In the genomic region with DNA sequence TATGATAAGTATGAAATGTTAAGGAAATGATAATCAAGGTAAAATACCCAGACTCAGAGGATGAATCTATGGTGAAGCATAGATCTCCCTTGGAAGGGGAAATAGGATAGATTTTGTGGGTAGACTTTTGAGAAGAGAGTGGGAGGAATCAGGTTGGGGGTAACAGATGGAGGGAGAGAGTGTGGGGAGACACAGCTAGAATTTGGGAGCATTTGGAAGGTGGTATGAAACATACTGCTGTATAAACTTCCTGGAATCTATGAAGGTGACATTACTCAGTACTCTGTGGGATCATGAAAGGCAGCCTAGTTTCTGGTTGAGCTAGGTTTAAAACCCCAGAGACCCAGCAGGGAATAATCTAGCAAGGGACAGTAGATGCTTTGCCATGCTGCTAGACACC, we compare ENCODE assay signal across 23 mouse cellular contexts.
"Had no signal": no experiment of that assay in that cellular context is flagged by ENCODE, and none has a peak within 500 bp of the region (broad histone marks: within the 10 kb centered on the region; RNA-seq: fewer than 3 reads in every experiment).

No protein-coding gene starts in this region.

- H3K4me2 ChIP-seq: kidney, embryonic 15.5 days; limb, embryonic 13.5 days; liver, embryonic 12.5 days; liver, embryonic 15.5 days; lung, embryonic 15.5 days; midbrain, embryonic 13.5 days; stomach, embryonic 15.5 days had no signal

- ATAC-seq: intestine, postnatal 0 days; liver, embryonic 12.5 days had no signal

- DNase-seq: kidney, adult 2 months; kidney, postnatal 10 days; kidney, postnatal 36 days; layer of hippocampus, postnatal 36 days; liver; lung, adult 18-20 months; lung, postnatal 10 days; lung, postnatal 36 days; right cerebral cortex, postnatal 25 days; spleen, adult 18-20 months; thymus, adult 18-20 months; thymus, postnatal 36 days had no signal

- H3K27me3 ChIP-seq: kidney, embryonic 15.5 days; limb, embryonic 13.5 days; liver, embryonic 12.5 days; liver, embryonic 15.5 days; lung, embryonic 15.5 days; megakaryocyte, embryonic 14.5 days; midbrain, embryonic 13.5 days; stomach, embryonic 15.5 days had no signal

- H3K4me1 ChIP-seq: kidney, embryonic 15.5 days; limb, embryonic 10.5 days; limb, embryonic 13.5 days; liver, embryonic 12.5 days; liver, embryonic 15.5 days; lung, embryonic 15.5 days; midbrain, embryonic 10.5 days; midbrain, embryonic 13.5 days; stomach, embryonic 15.5 days had no signal

- H3K27ac ChIP-seq: kidney, embryonic 15.5 days; limb, embryonic 10.5 days; limb, embryonic 13.5 days; liver, embryonic 12.5 days; liver, embryonic 15.5 days; lung, embryonic 15.5 days; midbrain, embryonic 10.5 days; midbrain, embryonic 13.5 days; stomach, embryonic 15.5 days had no signal

- H3K36me3 ChIP-seq: kidney, embryonic 15.5 days; limb, embryonic 10.5 days; limb, embryonic 13.5 days; liver, embryonic 12.5 days; liver, embryonic 15.5 days; lung, embryonic 15.5 days; midbrain, embryonic 10.5 days; midbrain, embryonic 13.5 days; stomach, embryonic 15.5 days had no signal

- H3K9me3 ChIP-seq: kidney, embryonic 15.5 days; limb, embryonic 10.5 days; limb, embryonic 13.5 days; liver, embryonic 12.5 days; liver, embryonic 15.5 days; lung, embryonic 15.5 days; megakaryocyte, embryonic 14.5 days; midbrain, embryonic 10.5 days; midbrain, embryonic 13.5 days; stomach, embryonic 15.5 days had no signal

- H3K9ac ChIP-seq: kidney, embryonic 15.5 days; limb, embryonic 13.5 days; liver, embryonic 12.5 days; liver, embryonic 15.5 days; lung, embryonic 15.5 days; midbrain, embryonic 13.5 days; stomach, embryonic 15.5 days had no signal

- H3K4me3 ChIP-seq: kidney, embryonic 15.5 days; limb, embryonic 10.5 days; limb, embryonic 13.5 days; liver, embryonic 12.5 days; liver, embryonic 15.5 days; lung, embryonic 15.5 days; megakaryocyte, embryonic 14.5 days; midbrain, embryonic 10.5 days; midbrain, embryonic 13.5 days; stomach, embryonic 15.5 days had no signal
